Mouse (Mus musculus): ENCODE data around the gene Hkdc1.

The Hkdc1 gene

GRCm38 (mm10) chr10:62379808-62380207 lies 42.5 kb downstream of the Hkdc1 start, which contains the start of gene Hk1:
Gene Hk1 (minus strand): TSS chr10:62379908.
- no peak for DNase-seq

- peak; percentile 23 to 25 for DNase-seq
Observed at GRCm38 (mm10) chr10:62358827-62359226, 63.5 kb downstream of the Hkdc1 start.

DNA sequence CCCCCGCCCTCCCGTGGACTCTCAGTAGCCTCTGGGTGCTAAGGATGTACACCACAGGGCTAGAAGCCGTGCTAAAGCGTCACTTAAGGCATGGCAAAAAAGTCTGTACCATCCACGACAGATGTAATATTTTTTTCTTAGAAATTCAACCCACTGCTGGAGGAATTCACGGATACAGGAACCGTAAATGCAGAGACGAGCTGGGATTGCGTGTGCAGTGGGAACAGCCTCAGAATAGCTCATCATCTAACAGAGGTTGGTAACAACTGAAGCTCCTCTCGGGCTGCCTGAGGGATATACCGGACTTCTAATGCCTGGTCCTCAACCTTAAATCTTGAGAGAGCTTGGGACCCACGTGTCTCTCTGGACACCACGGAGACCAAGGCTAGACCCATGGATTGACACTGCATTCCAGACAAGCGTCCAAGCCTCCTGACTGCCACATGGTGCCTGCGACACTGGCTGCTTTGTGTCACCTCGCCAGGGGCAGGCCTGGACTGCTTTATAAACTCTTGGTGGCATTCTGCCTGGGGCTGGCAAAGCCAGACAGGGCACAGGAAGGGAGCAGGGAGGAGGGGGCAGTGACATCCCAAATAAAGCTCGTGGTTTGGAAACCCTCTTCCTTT lies 66.1 kb downstream of the Hkdc1 start:
- no peak for DNase-seq

DNA sequence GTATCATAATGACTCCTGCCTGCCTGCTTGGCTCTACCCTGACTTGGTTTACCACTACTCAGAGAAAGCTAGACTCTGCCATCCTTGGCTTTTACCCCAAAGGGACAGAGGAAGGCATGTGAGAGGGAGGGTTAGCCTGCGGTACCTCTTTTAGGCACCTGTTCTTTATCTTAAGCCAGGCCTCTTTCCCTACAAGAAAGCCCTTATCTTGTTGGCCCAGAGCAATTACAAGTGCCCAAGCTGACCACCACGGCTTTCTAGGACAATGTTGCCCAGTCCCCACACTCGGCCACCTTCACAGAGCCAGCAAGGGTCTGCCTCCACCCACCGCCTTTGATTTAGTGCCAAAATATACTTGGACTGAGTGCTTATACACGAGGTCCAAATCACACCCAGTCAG lies 77.1 kb downstream of the Hkdc1 start:
- DNase-seq = no peak

DNA sequence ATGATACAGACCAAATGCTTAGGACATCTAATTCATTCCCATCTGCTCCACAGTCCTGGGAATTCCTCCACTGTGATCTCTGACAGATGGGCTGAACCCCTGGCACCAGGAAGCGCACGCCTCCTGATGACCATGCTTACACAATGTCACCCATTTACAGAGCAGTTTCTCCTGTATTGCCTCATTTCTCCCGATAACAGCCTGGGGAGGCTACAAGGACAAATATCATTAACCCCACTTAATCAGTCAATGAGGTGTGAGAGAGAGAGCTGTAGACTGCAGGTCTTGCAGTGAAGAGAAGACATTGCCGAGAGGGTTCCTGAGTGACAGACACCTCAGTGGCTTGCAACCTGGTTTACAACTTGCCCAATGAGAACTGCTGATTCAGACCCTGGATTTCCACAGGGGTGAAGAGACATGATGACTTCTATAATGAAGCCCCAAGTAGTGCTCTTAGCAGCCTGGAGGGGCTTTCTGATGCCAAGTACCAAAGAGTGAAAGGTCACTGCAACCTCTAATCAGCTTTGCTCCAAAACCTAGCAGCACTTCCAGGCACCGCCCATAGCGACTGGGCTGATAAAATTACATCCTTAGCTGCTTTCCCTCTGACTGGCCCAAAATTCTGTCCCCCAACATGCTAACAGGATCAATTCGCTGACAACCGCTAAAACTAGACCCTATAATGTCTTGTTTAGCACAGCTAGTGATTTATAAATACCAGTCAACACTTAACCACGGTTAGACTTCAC lies 78.1 kb downstream of the Hkdc1 start:
- DNase-seq = no peak

GRCm38 (mm10) chr10:62342512-62342911 lies 79.8 kb downstream of the Hkdc1 start:
- DNase-seq = no peak

DNA sequence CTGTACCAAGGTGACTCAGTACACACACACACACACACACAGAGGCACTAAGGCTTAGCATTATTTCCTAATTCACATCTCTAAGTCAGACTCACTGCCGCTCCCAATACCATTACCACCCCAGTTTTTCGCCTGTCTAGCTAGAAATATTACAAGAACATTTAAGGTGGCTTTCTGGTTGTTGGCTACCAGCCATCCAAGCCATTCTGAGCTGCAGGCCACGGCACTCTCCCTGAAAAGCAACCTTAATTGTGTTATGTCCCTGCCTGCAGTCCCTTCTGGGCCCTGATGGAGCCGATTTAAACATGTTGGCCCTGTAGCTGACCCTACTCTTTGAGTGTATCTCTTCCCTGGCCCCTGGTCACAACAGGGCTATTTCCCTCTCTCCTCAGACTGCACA lies 80.3 kb downstream of the Hkdc1 start:
- DNase-seq = no peak

DNA sequence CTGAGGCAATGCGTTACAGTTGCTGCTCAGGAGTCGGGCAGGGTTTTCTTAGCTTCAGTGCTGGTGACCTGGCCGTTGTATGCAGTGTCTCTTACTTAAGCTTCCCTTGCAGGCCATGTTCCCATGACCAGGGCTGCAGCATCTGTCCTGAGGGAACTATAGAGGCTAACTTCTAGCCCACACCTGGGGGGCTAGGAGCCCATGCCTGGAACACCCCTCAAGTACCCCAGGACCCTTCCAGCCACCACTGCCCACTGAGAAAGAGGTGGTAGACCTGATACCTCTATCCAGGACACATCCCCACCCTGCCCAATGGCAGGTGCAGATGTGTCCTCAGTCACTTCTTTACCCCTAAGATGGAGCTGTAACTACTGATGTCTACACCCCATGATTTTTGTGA lies 81.3 kb downstream of the Hkdc1 start:
- no peak for DNase-seq

- DNase-seq = peak; percentile 98
Observed at GRCm38 (mm10) chr10:62340095-62340731, 82.1 kb downstream of the Hkdc1 start.

GRCm38 (mm10) chr10:62339211-62340094 lies 82.8 kb downstream of the Hkdc1 start:
- DNase-seq = peak; percentile 76 to 84

DNA sequence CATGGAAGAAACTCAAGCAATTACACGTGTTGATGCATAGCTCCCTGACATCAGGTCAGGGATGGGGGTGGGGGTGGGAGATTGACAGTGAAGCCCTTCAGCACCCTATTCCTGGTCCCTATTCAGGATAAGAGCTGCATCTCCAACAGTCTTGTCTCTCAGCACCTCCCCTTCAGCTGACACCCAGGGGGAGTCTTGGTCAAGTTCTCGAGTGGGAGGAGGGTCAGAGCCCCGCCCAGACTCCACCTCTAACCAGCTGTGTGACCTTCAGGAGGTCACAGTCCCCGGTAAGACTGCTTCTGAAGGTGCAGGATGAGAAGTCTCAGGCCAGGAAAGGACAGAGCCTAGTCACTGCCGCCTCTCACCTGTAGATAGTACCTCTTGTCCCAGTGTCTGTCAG lies 83.7 kb downstream of the Hkdc1 start:
- peak; percentile 25 to 50 for DNase-seq

- DNase-seq = peak in 1 of 2 experiments; percentile 31
Observed at GRCm38 (mm10) chr10:62338176-62338575, 84.1 kb downstream of the Hkdc1 start.

DNA sequence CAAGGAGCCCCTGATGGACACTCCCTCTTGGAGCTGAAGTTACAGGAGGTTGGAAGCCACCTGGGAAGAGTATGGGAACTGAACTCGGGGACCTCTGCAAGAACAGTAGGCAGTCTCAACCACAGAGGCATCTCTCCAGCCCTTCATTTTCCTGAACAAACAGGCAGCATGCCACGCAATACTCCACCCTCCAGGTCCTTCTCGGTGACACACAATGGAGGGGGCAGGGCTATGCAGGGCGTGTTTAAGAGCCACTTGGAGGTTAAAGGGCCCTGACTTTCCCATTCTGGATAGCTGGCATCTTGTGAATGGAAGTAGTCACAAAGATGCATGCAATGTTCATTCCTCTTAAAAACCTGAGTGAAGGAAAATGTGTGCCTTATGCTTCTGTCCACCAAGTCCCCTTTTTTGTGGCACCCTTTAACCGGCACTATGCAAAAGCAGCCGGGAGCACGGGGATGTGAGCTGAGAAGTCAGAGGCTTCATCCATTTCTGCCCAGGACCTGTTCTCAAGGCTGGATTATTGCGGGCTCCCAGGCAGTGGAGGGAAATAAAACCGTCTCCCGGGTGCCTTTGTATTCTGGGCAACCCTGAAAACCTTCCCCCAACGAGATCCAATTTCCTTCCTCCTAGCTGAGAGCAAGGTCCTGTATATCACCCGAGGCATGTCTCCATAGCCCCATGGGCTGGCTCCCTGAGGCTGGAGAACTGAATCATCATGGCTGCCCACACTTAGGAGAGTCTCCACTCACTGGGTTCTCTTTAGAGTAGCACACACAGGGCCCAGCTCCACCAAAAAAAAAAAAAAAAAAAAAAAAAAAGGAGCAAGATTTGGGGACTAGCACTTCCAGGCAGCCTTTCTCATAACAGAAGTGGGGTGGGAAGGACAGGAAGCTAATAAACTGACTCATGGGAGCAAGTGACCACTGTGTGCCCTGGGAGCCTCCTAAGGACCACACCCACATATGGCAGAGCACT lies 85.4 kb downstream of the Hkdc1 start:
- no peak for DNase-seq

GRCm38 (mm10) chr10:62335423-62335776 lies 86.9 kb downstream of the Hkdc1 start:
- DNase-seq = no peak

DNA sequence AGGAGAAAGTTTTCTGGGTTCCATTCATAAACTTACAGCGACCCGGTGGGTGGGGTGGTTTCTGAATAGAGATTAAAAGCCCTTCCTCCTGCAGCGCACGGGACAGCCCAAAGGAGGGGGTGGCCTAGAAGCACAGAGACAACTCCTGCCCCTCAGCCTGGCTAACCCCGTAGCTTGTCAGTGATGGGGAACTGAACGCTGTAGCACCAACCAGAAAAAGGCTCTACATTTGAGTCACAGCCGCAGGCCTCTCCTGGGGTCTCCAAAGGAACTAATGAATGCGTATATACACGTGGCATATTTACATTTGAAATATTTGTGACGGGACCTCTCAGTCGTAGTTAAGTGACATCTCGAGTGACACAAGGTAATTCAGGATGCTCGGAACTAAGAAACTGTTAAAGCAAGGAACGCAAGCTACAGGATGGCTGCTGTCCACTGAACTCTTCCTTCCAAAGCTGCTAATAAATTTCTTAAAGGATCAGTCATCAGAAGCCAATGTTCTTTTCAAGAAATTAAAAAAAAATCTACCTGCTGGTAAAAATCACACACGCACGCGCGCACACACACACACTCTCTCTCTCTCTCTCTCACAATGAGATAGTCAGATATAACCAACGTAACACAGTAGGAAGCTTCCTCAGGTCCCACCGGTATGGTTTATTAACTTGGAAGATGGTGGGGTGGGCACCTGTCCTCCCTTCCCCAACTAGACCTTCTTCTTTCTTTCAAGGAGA lies 87.4 kb downstream of the Hkdc1 start:
- no peak for DNase-seq

GRCm38 (mm10) chr10:62333269-62333668 lies 89.0 kb downstream of the Hkdc1 start:
- DNase-seq = no peak

Measured in thymus, postnatal 36 days (tissue).